Mouse (Mus musculus) urinary bladder, adult 2 months (tissue): ENCODE data around the gene Il10ra. TPM values are rescaled to one million over a fixed set of nuclear protein-coding genes. Genes with fewer than 3 reads are reported as not detected.

Experiments
- polyA plus RNA-seq: library from polyadenylated mRNA; depleted of rRNA; stranded (reverse); fragments of >200 nt; gene quantifications from 2 replicates; pipeline ENCODE4 v1.2.3, GENCODE M21; 2012; rRNA removed

Gene Il10ra
- polyA plus RNA-seq, 1 experiment = 5.1 TPM

Other genes starting within 250 kb of the Il10ra start
- gene Mpzl2, start 229.3 kb downstream of the Il10ra start, polyA plus RNA-seq = 53.5 and 62.3 TPM in 2 replicates
- 11.0 and 11.4 TPM in 2 replicates for gene Mpzl3, start 214.0 kb downstream of the Il10ra start, polyA plus RNA-seq
- 1.4 and 1.5 TPM in 2 replicates for gene Jaml, start 190.0 kb downstream of the Il10ra start, polyA plus RNA-seq
- gene Scn2b, start 151.4 kb downstream of the Il10ra start, polyA plus RNA-seq = 0.33 and 0.44 TPM in 2 replicates
- 0.98 and 1.3 TPM in 2 replicates for gene Scn4b, start 130.8 kb downstream of the Il10ra start, polyA plus RNA-seq
- 0.06 TPM in 2 replicates for gene BC049352, start 87.1 kb downstream of the Il10ra start, polyA plus RNA-seq
- 5.6 and 5.9 TPM in 2 replicates for gene Tmprss4, start 65.1 kb downstream of the Il10ra start, polyA plus RNA-seq
- 35.2 and 36.0 TPM in 2 replicates for gene Tmprss13, start 50.0 kb upstream of the Il10ra start, polyA plus RNA-seq
- 36.8 and 40.3 TPM in 2 replicates for gene Fxyd6, start 101.0 kb upstream of the Il10ra start, polyA plus RNA-seq
- gene Fxyd2, start 130.5 kb upstream of the Il10ra start, polyA plus RNA-seq = 10.5 and 16.5 TPM in 2 replicates
- 0.07 and 0.13 TPM in 2 replicates for gene Dscaml1, start 157.5 kb upstream of the Il10ra start, polyA plus RNA-seq